Mouse (Mus musculus): ENCODE measurements around the gene H2al1m.
"Not testable (repeated sequence)": the region's sequence is repeated elsewhere in the genome, so short reads cannot be mapped to it uniquely, and the experiment has no call there.

H2al1m gene

DNA sequence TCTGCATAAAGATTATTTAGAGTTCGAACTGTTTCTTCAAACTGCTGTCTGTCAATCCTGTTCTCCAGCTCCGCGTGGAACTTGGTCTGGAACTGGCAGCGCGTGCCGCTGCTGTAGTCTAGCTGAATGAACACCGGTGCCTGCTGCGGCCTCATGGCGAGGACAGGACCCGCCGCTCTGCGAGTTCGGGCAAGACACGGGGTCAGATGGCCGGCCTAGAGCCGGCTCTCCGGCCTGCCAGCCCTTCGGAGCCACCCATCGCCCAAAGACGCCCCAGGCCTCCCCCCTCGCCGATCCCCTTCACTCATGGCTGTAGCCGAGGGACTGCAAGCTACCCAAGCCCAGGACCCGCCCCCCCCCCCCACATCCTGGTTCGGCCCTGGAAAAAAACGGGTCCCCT is 44.4 kb downstream of the H2al1m start:
- DNase-seq (ENCODE audit: low read depth): not testable (repeated sequence)

DNA sequence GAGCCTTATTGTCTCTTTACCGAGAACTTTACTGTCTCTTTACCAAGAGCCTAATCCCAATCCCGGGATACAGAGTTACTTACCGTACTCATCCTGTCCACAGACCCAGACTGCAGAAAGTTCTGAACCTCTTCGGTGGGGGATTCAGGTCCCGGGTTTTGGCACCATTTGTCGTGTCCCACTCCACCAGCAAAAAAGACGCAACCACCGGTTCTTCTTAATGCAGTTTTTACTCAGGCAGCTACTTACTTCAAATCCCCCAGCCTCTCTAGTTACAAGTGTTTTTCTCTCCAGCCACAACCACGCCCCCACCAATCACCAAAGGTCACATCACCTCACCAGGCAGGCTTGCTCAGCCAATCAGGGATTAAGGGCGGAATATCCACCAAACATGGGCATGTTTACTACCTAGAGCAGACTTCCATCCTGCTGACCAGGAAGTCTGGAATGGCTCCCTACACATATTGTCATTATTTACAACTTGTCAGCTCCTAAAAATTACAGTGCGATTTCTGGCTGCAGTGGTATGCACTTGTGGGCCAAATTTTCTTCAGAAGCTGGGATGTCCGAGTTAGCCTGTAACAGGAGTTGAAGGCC is 48.9 kb downstream of the H2al1m start:
- not testable (repeated sequence) for DNase-seq (ENCODE audit: low read depth)

DNA sequence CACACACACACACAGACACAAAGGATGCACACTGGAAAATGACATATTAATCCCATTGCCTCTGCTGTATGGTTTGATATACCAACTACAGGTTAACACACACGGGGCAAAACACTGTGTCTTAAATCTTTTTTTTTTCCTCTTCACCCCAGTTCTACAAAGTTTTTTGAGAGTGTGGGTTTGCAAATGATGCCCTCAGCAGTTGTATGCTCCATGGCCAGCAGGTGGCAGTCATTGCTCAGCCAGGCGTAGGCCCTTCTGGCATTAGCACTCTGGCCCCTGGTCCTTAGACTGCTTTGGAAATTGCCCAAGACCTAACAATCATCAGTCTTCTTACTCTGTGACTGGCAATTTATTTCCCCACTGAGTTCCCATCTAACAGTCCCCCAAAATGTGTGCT is 49.5 kb downstream of the H2al1m start:
- DNase-seq (ENCODE audit: low read depth): not testable (repeated sequence)
